Mouse (Mus musculus) adrenal gland, postnatal 25 days (tissue): ENCODE measurements around the gene 2200002D01Rik. TPM values are rescaled to one million over a fixed set of nuclear protein-coding genes. Genes with fewer than 3 reads are reported as not detected.
A peak's percentile ranks its signal among the peaks of the same experiment; 100 is the strongest.
"Not testable (repeated sequence)": the region's sequence is repeated elsewhere in the genome, so short reads cannot be mapped to it uniquely, and the experiment has no call there.

Experiments
- DNase-seq: peaks from one replicate; pipeline ENCODE4 v3.0.0; 2021; ENCODE audit warnings: mixed read lengths
- total RNA-seq: library from RNA; stranded (reverse); gene quantifications from 2 replicates; pipeline ENCODE4 v1.2.3, GENCODE M21; 2021

Gene 2200002D01Rik
- total RNA-seq, 1 experiment from 2014 or later, result 2.0 TPM

- not testable (repeated sequence) for DNase-seq
These were observed 10.7 kb downstream of the 2200002D01Rik start for GRCm38 (mm10) chr7:29237596-29237995.

- no peak for DNase-seq
These were observed 11.7 kb downstream of the 2200002D01Rik start for GRCm38 (mm10) chr7:29236593-29236992.

- DNase-seq, result no peak
These were observed 13.6 kb downstream of the 2200002D01Rik start for GRCm38 (mm10) chr7:29234661-29235060.

DNA sequence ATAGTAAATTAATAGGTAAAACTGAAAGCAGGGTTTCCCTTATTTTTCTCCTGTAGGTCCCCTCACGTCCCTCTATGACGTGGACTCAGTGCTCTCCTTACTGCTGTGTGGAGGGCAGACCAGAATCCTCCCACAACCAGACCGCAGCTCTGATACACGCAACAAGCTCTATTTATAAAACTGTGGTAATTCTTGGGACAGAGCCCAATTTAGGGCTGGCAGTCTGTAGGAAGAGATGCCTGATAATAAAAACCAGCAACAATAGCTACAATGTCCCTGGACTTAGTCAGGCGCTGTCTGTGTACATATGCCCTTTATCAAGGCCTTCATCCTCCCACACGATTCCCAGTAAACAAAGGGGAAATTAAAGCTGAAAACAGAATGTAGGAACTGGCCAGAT, 14.5 kb downstream of the 2200002D01Rik start:
- no peak for DNase-seq

DNA sequence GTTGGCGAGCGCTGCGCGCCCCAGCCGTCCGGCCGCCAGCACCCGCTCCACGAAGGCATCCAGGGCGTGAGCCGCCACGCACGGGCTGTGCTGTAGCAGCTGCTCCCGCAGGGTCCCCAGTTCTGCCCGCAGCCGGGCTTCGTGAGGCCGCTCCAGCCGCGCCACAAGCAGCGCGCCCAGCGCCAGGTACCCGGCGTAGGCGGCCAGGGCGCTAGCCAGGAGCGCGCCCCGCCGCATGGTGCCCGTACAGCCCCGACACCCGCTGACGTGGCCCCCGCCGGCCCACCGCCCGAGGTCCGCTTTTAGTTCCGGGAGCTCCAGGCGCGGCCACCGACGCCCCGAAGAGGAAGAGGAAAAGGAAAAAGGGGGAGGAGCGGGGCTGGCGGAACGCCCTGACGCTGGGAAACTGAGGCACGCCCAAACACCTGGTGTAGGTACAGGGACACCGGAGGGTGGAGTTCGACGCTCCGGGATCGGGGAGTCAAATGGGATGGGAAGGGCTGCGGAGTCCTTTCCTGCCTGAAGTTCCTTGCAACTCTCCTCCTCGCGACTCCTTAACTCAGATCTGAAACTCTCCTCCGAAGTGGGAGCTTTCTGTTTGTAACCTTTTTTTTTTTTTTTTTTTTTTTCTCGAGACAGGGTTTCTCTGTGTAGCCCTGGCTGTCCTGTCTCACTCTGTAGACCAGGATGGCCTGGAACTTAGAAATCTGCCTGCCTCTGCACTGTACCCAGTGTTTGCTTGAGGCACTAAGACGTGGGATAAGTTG, 15.8 kb downstream of the 2200002D01Rik start, which contains the start of gene Kcnk6:
Gene Kcnk6, minus strand, starts transcription at position 269 of the 767 bp plus-strand sequence.
- DNase-seq, result peak; percentile 28

GRCm38 (mm10) chr7:29231517-29231916, 16.7 kb downstream of the 2200002D01Rik start:
- DNase-seq, result no peak

GRCm38 (mm10) chr7:29230560-29230959, 17.7 kb downstream of the 2200002D01Rik start:
- DNase-seq, result no peak

DNA sequence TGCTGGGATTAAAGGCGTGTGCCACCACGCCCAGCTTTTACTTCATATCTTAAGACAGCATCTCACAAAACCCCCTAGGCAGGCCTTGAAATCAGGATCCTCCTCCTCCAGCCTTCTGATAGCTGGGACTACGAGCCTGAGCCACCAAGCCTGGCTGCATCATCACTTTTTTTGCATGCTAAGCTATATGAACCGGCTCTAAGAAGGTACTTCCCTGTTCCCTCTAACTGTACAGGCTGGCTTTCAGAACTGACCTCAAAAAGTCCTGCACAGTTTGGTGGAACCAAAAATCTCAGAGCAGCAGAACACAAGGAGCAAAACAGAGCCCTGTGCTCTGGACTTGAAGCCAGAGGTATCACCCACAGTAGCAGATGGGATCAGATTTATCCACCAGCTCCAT, 20.1 kb downstream of the 2200002D01Rik start:
- no peak for DNase-seq

DNA sequence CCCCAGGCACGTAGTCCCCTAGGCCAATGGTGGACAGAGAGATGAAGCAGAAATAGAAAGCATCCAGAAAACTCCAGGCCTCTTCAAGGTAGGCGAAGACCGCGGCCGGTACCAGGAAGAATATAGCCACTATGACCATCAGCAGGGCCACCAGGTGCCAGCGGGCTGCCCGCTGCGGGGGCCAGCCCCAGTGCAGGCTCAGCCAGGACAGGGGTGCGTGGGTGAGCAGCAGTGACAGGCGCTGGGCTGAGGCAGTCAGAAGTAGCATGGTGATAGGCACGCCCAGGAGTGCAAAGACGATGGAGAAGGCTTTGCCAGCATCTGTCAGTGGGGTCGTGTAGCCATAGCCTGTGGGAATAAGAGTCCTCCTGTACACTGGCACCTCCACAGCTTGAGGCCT, 22.7 kb downstream of the 2200002D01Rik start:
- DNase-seq, result no peak

- no peak for DNase-seq
These were observed 23.4 kb downstream of the 2200002D01Rik start for GRCm38 (mm10) chr7:29224756-29225394.

GRCm38 (mm10) chr7:29214846-29215245, 33.4 kb downstream of the 2200002D01Rik start:
- DNase-seq, result no peak

- DNase-seq, result no peak
These were observed 34.0 kb downstream of the 2200002D01Rik start for GRCm38 (mm10) chr7:29214236-29214635.

DNA sequence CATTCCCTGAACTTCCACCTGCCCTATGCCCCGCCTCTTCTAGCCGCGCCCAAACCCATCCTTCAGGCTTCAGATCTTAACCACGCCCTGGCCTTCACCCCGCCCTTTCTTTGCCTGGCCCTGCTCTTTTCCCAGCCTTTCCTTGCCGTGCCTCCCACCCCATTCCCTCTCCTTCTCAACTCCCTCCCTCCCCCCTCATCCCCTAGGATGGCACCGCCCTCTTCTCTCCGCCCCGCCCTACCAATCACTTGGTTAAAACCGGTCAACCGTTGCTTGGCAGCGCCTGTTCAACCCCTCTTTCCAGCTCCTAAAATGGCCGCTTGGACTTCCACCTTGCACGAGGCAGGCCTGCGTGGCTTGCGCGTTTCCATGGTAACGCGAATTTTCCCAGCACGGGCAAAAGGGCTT, 34.6 kb downstream of the 2200002D01Rik start, which contains the start of gene Catsperg1:
Gene Catsperg1, minus strand, starts transcription at position 361 of the 408 bp plus-strand sequence.
- no peak for DNase-seq

DNA sequence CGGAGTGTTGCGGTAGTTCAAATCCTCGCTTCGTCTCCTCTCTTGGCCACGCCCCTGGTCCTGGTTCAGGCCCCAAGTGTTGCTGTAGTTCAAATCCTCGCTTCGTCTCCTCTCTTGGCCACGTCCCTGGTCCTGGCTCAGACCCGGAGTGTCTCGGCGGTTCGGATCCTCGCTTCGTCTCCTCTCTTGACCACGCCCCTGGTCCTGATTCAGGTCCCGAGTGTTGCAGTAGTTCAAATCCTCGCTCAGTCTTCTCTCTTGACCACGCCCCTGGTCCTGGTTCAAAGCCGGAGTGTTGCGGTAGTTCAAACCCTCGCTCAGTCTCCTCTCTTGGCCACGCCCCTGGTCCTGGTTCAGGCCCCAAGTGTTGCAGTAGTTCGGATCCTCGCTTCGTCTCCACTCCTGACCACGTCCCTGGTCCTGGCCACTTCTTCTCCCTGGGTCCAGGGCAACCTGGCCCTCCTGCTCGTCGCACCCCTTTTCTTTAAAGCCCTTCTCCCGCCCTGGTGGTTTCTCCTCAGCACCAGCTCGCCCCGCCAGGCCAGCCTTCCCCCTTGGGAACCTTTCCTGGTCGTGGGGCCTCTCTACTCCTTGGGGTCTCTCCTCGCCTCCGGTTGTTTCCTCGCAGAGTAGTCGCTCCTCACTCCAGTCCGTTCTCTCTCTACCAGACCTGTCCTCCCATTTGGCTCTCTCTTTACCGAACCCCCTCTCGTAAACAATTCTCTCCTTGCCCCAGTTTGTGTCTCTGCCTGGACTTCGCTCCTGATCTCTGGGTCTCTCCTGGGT, 35.3 kb downstream of the 2200002D01Rik start:
- DNase-seq, result not testable (repeated sequence)

- no peak for DNase-seq
These were observed 36.0 kb downstream of the 2200002D01Rik start for GRCm38 (mm10) chr7:29212199-29212765.

GRCm38 (mm10) chr7:29211415-29212198, 36.7 kb downstream of the 2200002D01Rik start:
- peak; percentile 71 for DNase-seq

GRCm38 (mm10) chr7:29211013-29211412, 37.3 kb downstream of the 2200002D01Rik start:
- DNase-seq, result peak; percentile 29

GRCm38 (mm10) chr7:29202577-29202976, 45.7 kb downstream of the 2200002D01Rik start:
- no peak for DNase-seq
